Mouse (Mus musculus) stomach, embryonic 14.5 days (tissue): ENCODE data around the gene Lpar1. TPM values are rescaled to one million over a fixed set of nuclear protein-coding genes. Genes with fewer than 3 reads are reported as not detected.

ENCODE experiments used
- ATAC-seq: fragments of 200-750 bp; cut with Nextera tagmentation; 2 replicates; pipeline ENCODE4 v1.8.0; 2017; ENCODE audit warnings: low read depth, moderate TSS enrichment; ENCODE audit not compliant: insufficient number of reproducible peaks, insufficient read depth, low FRiP score
- H3K27ac ChIP-seq: fragments of 300-500 bp; sonication (generic); 2 replicates; pipeline ENCODE4 v1.5.1; 2014; ENCODE audit warnings: mild to moderate bottlenecking, low read length, moderate library complexity, mixed read lengths
- H3K27me3 ChIP-seq: fragments of 300-500 bp; sonication (generic); 2 replicates; pipeline ENCODE4 v1.6.1; 2014; ENCODE audit warnings: low read length, control low read depth, mixed read lengths; ENCODE audit not compliant: control insufficient read depth, insufficient read depth
- H3K36me3 ChIP-seq: fragments of 300-500 bp; sonication (generic); 2 replicates; pipeline ENCODE4 v1.6.1; 2014; ENCODE audit warnings: mild to moderate bottlenecking, control low read depth, low read length, moderate library complexity, mixed read lengths; ENCODE audit not compliant: control insufficient read depth, insufficient read depth
- H3K4me1 ChIP-seq: fragments of 300-500 bp; sonication (generic); 2 replicates; pipeline ENCODE4 v1.6.1; 2014; ENCODE audit warnings: low read length, control low read depth, mixed read lengths; ENCODE audit not compliant: control insufficient read depth, insufficient read depth
- H3K4me2 ChIP-seq: fragments of 300-500 bp; sonication (generic); replicated peaks from 2 replicates; pipeline ENCODE4 v1.6.1; 2014; ENCODE audit warnings: low read depth, low read length, control low read depth
- H3K4me3 ChIP-seq: fragments of 300-500 bp; sonication (generic); 2 replicates; pipeline ENCODE4 v1.5.1; 2014; ENCODE audit warnings: low read depth, low read length, control low read depth
- H3K9ac ChIP-seq: fragments of 300-500 bp; sonication (generic); replicated peaks from 2 replicates; pipeline ENCODE4 v1.6.1; 2014; ENCODE audit warnings: low read depth, mild to moderate bottlenecking, control low read depth, low read length, moderate library complexity, mixed read lengths
- H3K9me3 ChIP-seq: fragments of 300-500 bp; sonication (generic); 2 replicates; pipeline ENCODE4 v1.6.1; 2016; ENCODE audit warnings: low read depth, low read length, control low read depth; ENCODE audit not compliant: control insufficient read depth
- WGBS: fragments of 180-500 bp; shearing (Covaris S2); extraction: QIAGEN DNeasy Blood & Tissue Kit; methylation state at CpG from one replicate; pipeline ENCODE4 v1.1.7; 2014; 5-methylcytosine and 5-hydroxymethylcytosine counted together
- polyA plus RNA-seq: library from polyadenylated mRNA; unstranded; fragments of >200 nt; fragmentation: Nextera tagmentation; extraction: Ambion mirVana; gene quantifications from 2 replicates; pipeline ENCODE4 v1.2.1, GENCODE M21; 2014

Gene Lpar1
- polyA plus RNA-seq, 1 experiment from 2014 or later, result 92.6 TPM

GRCm38 (mm10) chr4:58448825-58449224, 104.9 kb downstream of the Lpar1 start:
- H3K36me3 ChIP-seq, result no peaks in the 10 kb centered on the region
- no peak for ATAC-seq
- no peak overlapping the region for H3K4me3 ChIP-seq
- H3K4me2 ChIP-seq, result no peak overlapping the region
- 0 out of 2 replicates have a peak, but pooled peaks cover 2% of the 10 kb centered on the region for H3K4me1 ChIP-seq
- WGBS, result 89% methylated on average over 3 of the region's 3 CpGs
- no peak overlapping the region for H3K9ac ChIP-seq
- H3K27ac ChIP-seq, result no peak overlapping the region
- no peaks in the 10 kb centered on the region for H3K27me3 ChIP-seq
- no peaks in the 10 kb centered on the region for H3K9me3 ChIP-seq

DNA sequence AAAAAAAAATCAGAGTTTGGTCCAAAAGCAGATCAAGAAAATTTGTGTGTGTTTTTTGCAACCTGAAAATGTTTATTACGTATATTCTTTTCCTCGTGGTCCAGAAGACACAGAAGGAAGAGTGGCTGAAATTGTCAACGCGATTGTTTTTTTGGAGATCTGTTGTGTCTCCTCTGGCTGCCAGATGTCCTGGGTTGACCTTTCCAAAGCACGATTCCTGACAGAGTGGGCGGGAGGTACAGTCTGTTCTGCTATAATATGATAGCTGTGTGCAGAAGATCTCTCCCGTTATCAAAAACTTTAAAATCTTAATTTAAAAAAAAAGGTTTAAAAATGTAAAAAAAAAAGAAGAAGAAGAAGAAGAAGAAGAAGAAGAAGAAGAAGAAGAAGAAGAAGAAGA, 105.9 kb downstream of the Lpar1 start:
- Histone ChIP-seq H3K4me2 (no peak overlapping the region), H3K27me3 (no peaks in the 10 kb centered on the region), H3K27ac (no peak overlapping the region), H3K4me3 (no peak overlapping the region), H3K9ac (no peak overlapping the region), H3K4me1 (no peaks in the 10 kb centered on the region), H3K9me3 (no peaks in the 10 kb centered on the region), H3K36me3 (no peaks in the 10 kb centered on the region)
- 75% methylated on average over 7 of the region's 7 CpGs for WGBS
- ATAC-seq, result no peak

DNA sequence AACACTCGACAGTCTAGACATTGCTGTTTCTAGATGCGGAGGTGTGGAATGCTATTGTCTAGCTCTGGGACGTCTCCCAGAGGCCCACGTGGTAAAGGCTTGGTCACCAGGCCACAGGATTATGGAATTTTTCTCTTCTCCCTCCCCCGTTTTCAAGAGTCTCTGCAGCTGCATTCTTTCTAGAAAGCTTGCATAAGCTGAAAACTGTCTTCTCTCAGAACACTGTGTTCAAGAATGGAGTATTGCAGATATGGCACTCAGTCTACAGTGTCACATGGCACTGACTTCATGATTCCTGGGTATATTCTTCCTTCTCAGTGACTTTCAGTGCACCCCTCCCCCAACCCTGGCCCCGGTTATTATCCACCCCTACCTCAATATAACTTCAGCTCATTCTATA, 107.9 kb downstream of the Lpar1 start:
- no peaks in the 10 kb centered on the region for H3K9me3 ChIP-seq
- no peak overlapping the region for H3K9ac ChIP-seq
- no peaks in the 10 kb centered on the region for H3K27me3 ChIP-seq
- no peaks in the 10 kb centered on the region for H3K4me1 ChIP-seq
- no peaks in the 10 kb centered on the region for H3K36me3 ChIP-seq
- no peak overlapping the region for H3K27ac ChIP-seq
- no peak overlapping the region for H3K4me2 ChIP-seq
- ATAC-seq, result no peak
- H3K4me3 ChIP-seq, result no peak overlapping the region
- 71% methylated on average over 6 of the region's 6 CpGs for WGBS

- Histone ChIP-seq H3K36me3 (peaks cover 2% of the 10 kb centered on the region), H3K27me3 (no peaks in the 10 kb centered on the region), H3K4me1 (no peaks in the 10 kb centered on the region), H3K27ac (no peak overlapping the region), H3K9me3 (no peaks in the 10 kb centered on the region), H3K4me2 (no peak overlapping the region), H3K9ac (no peak overlapping the region), H3K4me3 (no peak overlapping the region)
- WGBS, result 28% methylated on average over 5 of the region's 5 CpGs
- no peak for ATAC-seq
These were observed 111.4 kb downstream of the Lpar1 start for GRCm38 (mm10) chr4:58442338-58442737.

DNA sequence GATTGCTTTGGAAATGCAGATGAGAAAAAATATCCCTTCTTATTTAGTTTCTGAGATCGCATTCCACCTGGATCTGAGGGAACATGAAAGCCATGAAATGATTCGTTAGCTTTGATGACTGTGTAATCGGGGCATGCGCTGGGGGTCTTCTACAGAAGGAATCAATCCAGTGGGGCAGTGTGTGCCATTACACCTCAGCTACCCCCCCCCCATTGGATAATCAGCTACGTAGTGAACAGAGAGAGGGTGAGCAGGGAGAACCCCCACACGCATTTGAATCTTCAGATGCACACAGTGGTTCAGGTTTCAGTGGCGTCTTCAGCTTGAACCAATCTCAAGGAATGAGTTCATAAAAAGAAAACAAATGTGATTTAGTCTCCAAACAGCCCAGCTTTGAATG, 115.0 kb downstream of the Lpar1 start:
- Histone ChIP-seq H3K36me3 (peaks cover 10% of the 10 kb centered on the region), H3K27ac (no peak overlapping the region), H3K27me3 (no peaks in the 10 kb centered on the region), H3K9ac (no peak overlapping the region), H3K4me1 (no peaks in the 10 kb centered on the region), H3K4me3 (no peak overlapping the region), H3K9me3 (no peaks in the 10 kb centered on the region), H3K4me2 (no peak overlapping the region)
- 67% methylated on average over 7 of the region's 7 CpGs for WGBS
- ATAC-seq, result no peak

DNA sequence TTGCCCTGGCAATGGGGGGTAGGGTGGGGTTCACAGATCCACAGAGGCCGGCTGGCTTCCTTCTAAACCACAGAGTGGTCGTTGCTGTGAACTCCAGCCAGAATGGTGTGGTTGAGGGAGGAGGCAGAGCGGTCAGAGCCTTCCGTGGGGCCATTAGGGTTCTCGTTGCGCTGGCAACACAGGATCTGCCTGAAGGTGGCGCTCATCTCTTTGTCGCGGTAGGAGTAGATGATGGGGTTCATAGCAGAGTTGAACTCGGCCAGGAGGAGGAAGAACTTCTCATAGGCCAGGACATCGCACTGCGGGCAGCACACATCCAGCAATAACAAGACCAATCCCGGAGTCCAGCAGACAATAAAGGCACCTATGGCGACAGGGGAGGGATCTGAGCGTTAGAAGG, 116.4 kb downstream of the Lpar1 start:
- Histone ChIP-seq H3K4me1 (no peaks in the 10 kb centered on the region), H3K36me3 (peaks cover 10% of the 10 kb centered on the region), H3K9me3 (no peaks in the 10 kb centered on the region), H3K4me3 (no peak overlapping the region), H3K27ac (no peak overlapping the region), H3K9ac (no peak overlapping the region), H3K4me2 (no peak overlapping the region), H3K27me3 (no peaks in the 10 kb centered on the region)
- 84% methylated on average over 15 of the region's 15 CpGs for WGBS
- ATAC-seq, result no peak

DNA sequence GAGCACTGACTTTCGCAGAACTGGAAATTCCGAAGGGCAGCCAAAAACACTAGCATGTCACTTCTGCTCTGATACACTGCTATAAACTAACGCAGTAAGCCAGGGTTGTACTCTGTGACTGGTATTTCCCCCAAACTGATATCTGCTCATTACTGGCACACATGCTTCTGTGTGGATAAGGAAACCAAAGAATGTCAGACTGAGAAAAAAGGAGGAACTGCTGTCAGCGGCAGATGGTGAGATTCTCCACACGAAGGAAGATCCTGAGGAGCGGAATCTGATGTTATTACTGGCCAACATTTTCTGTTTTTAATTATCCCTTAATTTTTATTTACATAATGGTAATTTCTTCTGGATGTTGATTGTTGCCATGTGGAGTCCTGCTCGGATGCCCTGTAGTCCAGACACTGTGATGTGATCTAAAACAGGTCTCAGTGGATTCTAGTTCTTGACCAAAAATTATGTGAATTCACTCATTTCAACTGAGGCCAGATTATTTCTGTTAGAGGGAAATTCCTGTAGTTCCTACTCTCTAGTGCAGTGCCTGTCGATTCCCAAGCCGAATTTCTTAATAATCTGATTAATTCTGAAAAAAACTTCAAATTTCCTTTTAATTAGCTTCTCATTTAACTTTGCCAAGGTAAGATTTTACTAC, 130.3 kb downstream of the Lpar1 start:
- 0 out of 2 replicates have a peak, but pooled peaks cover 3% of the 10 kb centered on the region for H3K4me1 ChIP-seq
- no peaks in the 10 kb centered on the region for H3K27me3 ChIP-seq
- no peaks in the 10 kb centered on the region for H3K36me3 ChIP-seq
- no peak overlapping the region for H3K27ac ChIP-seq
- ATAC-seq, result no peak
- H3K4me3 ChIP-seq, result no peak overlapping the region
- 59% methylated on average over 9 of the region's 9 CpGs for WGBS
- H3K4me2 ChIP-seq, result no peak overlapping the region
- H3K9ac ChIP-seq, result no peak overlapping the region
- no peaks in the 10 kb centered on the region for H3K9me3 ChIP-seq

DNA sequence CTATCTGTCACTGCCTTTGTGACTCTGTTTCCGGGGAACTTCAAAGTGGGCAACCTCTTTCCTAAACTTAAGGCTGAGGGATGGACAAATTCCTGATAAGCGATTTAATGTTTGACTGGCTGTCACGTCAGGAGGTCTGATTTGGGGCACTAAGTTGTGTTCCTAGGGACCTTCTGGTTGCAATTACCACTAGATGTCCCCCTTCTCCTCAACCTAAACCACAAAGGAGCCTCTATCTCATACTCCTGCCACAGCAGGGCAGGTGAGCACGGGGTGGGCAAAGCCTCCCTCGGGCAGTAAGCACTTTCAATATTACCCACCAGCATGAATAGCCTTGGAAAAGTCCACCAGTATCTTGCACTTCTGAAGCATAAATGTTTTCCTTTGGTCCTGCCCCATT, 134.5 kb downstream of the Lpar1 start:
- no peak for ATAC-seq
- no peak overlapping the region for H3K9ac ChIP-seq
- H3K9me3 ChIP-seq, result no peaks in the 10 kb centered on the region
- H3K4me1 ChIP-seq, result 0 out of 2 replicates have a peak, but pooled peaks cover 3% of the 10 kb centered on the region
- H3K4me3 ChIP-seq, result no peak overlapping the region
- no peaks in the 10 kb centered on the region for H3K27me3 ChIP-seq
- no peaks in the 10 kb centered on the region for H3K36me3 ChIP-seq
- no peak overlapping the region for H3K27ac ChIP-seq
- 37% methylated on average over 5 of the region's 5 CpGs for WGBS
- H3K4me2 ChIP-seq, result no peak overlapping the region

DNA sequence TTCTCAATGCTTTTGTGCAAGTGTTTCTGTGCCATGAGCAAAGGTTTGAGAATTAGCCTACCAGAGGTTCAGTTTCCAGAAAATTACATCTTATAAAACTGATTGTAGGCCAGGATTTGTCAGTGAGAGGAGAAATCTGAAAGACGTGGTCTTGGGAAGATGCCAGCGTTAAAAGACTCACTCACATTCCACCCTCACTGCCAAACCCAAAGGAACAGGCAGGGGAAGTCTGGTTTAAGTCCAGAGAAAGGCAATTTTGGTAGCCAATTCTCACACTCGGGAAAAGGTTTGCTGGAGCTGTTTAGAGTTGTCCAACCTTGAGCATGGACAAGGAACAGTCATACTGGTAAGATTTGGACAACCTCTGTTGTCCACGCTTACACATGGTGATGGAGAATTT, 136.4 kb downstream of the Lpar1 start:
- no peaks in the 10 kb centered on the region for H3K36me3 ChIP-seq
- H3K4me2 ChIP-seq, result no peak overlapping the region
- no peaks in the 10 kb centered on the region for H3K27me3 ChIP-seq
- WGBS, result 58% methylated on average over 4 of the region's 4 CpGs
- H3K4me3 ChIP-seq, result no peak overlapping the region
- no peaks in the 10 kb centered on the region for H3K9me3 ChIP-seq
- H3K27ac ChIP-seq, result no peak overlapping the region
- no peaks in the 10 kb centered on the region for H3K4me1 ChIP-seq
- no peak for ATAC-seq
- H3K9ac ChIP-seq, result no peak overlapping the region
